Mouse (Mus musculus) erythroblast, embryonic 14.5 days (primary cell): ENCODE data around the gene D11Wsu47e. TPM values are rescaled to one million over a fixed set of nuclear protein-coding genes. Genes with fewer than 3 reads are reported as not detected.

Source experiments
- H3K27me3 ChIP-seq: 2 replicates; pipeline ENCODE4 v1.6.1; 2012; ENCODE audit warnings: inconsistent platforms; ENCODE audit not compliant: control insufficient read depth
- H3K36me3 ChIP-seq: 2 replicates; pipeline ENCODE4 v1.6.1; 2012; ENCODE audit warnings: mild to moderate bottlenecking, inconsistent platforms; ENCODE audit not compliant: control insufficient read depth
- H3K4me1 ChIP-seq: 2 replicates; pipeline ENCODE4 v1.6.1; 2012; ENCODE audit warnings: inconsistent platforms; ENCODE audit not compliant: control insufficient read depth
- H3K4me3 ChIP-seq: replicated peaks from 2 replicates; pipeline ENCODE3; 2012; ENCODE audit warnings: moderate library complexity, mild to moderate bottlenecking, inconsistent platforms
- H3K9me3 ChIP-seq: 2 replicates; pipeline ENCODE4 v1.6.1; 2012; ENCODE audit warnings: low read length, inconsistent platforms, mixed read lengths; ENCODE audit not compliant: control insufficient read depth
- GATA1 ChIP-seq: IDR thresholded peaks from 2 replicates; pipeline ENCODE4 v1.6.1; 2012; ENCODE audit warnings: low read length, inconsistent platforms, mixed read lengths
- TAL1 ChIP-seq: IDR thresholded peaks from 3 replicates; pipeline ENCODE4 v1.6.1; 2012; ENCODE audit warnings: low read length, inconsistent platforms, mixed read lengths
- polyA plus RNA-seq: library from polyadenylated mRNA; stranded (reverse); fragments of >175 nt; gene quantifications from 2 replicates; pipeline ENCODE4 v1.2.3, GENCODE M21; 2012

D11Wsu47e gene
- polyA plus RNA-seq, 1 experiment, result 0.43 TPM

- Histone ChIP-seq H3K4me1 (no peaks in the 10 kb centered on the region; the same call in 1 of the 2 replicates), H3K9me3 (no peaks in the 10 kb centered on the region), H3K27me3 (peaks cover 22% of the 10 kb centered on the region), H3K4me3 (no peak overlapping the region), H3K36me3 (no peaks in the 10 kb centered on the region)
- TF ChIP-seq GATA1 (no peak), TAL1 (no peak)
Measured at GRCm38 (mm10) chr11:113709272-113709671, 25.1 kb downstream of the D11Wsu47e start.

- H3K27me3 ChIP-seq, result peaks cover 22% of the 10 kb centered on the region
- no peak within 1 kb of the TSS for H3K4me3 ChIP-seq
- no peaks in the 10 kb centered on the region for H3K9me3 ChIP-seq
- no peak for TF ChIP-seq TAL1
- no peak for TF ChIP-seq GATA1
- H3K4me1 ChIP-seq, result no peaks in the 10 kb centered on the region; the same call in 1 of the 2 replicates
- no peaks in the 10 kb centered on the region for H3K36me3 ChIP-seq
Measured at GRCm38 (mm10) chr11:113709731-113710256, 25.6 kb downstream of the D11Wsu47e start, which contains the start of gene Cpsf4l. Cpsf4l (minus strand) TSS chr11:113710017.

GRCm38 (mm10) chr11:113710257-113710777 lies 26.1 kb downstream of the D11Wsu47e start:
- H3K27me3 ChIP-seq, result peaks cover 22% of the 10 kb centered on the region
- H3K36me3 ChIP-seq, result no peaks in the 10 kb centered on the region
- no peaks in the 10 kb centered on the region for H3K9me3 ChIP-seq
- no peak for TF ChIP-seq GATA1
- no peak for TF ChIP-seq TAL1
- H3K4me3 ChIP-seq, result no peak overlapping the region
- no peaks in the 10 kb centered on the region; the same call in 1 of the 2 replicates for H3K4me1 ChIP-seq

DNA sequence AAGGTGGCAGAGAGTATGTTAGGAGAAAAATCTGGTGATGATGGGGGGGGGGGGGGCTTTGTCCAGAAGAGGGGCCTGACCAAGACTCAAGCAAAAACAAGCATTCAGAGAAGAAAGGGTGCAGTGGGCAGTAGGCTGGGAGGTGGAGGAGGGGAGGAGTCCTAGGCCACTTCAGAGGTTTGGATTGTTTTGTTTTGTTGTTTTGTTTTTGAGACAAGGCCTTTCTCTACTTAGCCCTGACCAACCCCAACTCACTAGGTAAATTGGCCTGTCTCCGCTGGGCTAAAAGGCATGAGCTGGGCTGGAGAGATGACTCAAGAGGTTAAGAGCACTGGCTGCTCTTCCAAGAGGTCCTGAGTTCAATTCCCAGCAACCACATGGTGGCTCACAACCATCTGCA lies 26.8 kb downstream of the D11Wsu47e start:
- TF ChIP-seq TAL1 (no peak), GATA1 (no peak)

DNA sequence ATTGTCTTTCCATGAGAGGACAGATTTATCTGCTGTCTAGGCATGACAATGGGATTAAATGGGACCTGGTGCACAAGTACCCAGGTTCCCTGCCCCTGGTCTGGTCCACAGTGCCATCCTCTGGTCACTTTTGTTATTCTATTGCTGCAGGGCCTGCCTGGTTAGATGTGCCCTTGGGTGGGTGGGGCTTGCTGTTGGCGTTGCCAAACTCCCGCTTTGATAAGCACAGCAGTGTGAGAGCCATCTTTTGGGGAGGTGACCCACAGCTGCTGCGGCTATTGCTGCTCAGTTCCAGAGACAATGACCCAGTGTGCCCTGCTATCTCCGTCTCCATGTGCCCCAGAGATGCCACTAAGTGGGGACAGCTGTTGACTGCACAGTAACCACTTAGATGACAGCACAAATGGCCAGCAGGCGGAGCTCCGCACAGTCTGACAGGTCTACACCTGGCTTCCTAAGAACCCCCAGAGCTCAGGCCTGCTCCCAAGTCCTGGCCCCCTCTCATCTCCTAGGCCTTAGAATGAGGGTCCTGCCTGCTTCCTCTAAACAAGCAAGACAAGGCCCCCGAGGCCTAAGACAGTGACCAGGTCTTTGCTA lies 31.0 kb downstream of the D11Wsu47e start:
- peaks cover 2% of the 10 kb centered on the region for H3K4me1 ChIP-seq
- H3K9me3 ChIP-seq, result no peaks in the 10 kb centered on the region
- no peak for TF ChIP-seq TAL1
- TF ChIP-seq GATA1, result no peak
- no peaks in the 10 kb centered on the region for H3K36me3 ChIP-seq
- H3K4me3 ChIP-seq, result no peak overlapping the region
- peaks cover 8% of the 10 kb centered on the region for H3K27me3 ChIP-seq

More for the DNA sequence above, 26.8 kb downstream of the D11Wsu47e start:
- Histone ChIP-seq H3K9me3 (no peaks in the 10 kb centered on the region), H3K4me1 (no peaks in the 10 kb centered on the region; the same call in 1 of the 2 replicates), H3K36me3 (no peaks in the 10 kb centered on the region), H3K27me3 (peaks cover 22% of the 10 kb centered on the region), H3K4me3 (no peak overlapping the region)

DNA sequence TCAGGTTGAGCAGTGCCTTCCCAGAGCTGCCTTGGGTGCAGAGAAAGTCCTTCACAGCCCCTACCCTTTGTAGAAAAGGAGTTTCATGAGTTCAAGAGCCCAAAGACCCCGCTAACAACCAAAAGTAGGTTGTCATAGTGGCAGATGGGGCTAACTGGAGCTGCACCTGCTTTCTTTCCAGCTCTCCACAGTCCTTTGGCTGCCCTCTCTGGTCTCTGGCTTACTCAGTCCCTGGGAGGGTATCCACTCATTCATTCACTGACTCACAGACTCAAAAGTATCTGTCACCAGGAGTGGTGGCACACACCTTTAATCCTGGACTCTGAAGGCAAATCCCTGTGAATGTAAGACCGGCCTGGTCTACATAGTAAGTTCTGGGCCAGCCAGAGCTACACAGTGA lies 31.9 kb downstream of the D11Wsu47e start:
- no peaks in the 10 kb centered on the region for H3K9me3 ChIP-seq
- peaks cover 2% of the 10 kb centered on the region; the same call in 1 of the 2 replicates for H3K27me3 ChIP-seq
- no peak overlapping the region for H3K4me3 ChIP-seq
- H3K36me3 ChIP-seq, result no peaks in the 10 kb centered on the region
- peaks cover 2% of the 10 kb centered on the region for H3K4me1 ChIP-seq
- TF ChIP-seq GATA1 (no peak), TAL1 (no peak)

GRCm38 (mm10) chr11:113717767-113718424 lies 33.7 kb downstream of the D11Wsu47e start:
- peaks cover 2% of the 10 kb centered on the region; the same call in 1 of the 2 replicates for H3K27me3 ChIP-seq
- TF ChIP-seq GATA1 (no peak), TAL1 (no peak)
- H3K36me3 ChIP-seq, result no peaks in the 10 kb centered on the region
- peaks cover 2% of the 10 kb centered on the region for H3K4me1 ChIP-seq
- no peaks in the 10 kb centered on the region for H3K9me3 ChIP-seq
- no peak overlapping the region for H3K4me3 ChIP-seq

GRCm38 (mm10) chr11:113722405-113723090 lies 38.3 kb downstream of the D11Wsu47e start:
- no peak overlapping the region for H3K4me3 ChIP-seq
- peaks cover 25% of the 10 kb centered on the region for H3K36me3 ChIP-seq
- H3K4me1 ChIP-seq, result peaks cover 6% of the 10 kb centered on the region
- TF ChIP-seq TAL1, result no peak
- no peak for TF ChIP-seq GATA1
- no peaks in the 10 kb centered on the region for H3K9me3 ChIP-seq
- peaks cover 2% of the 10 kb centered on the region; the same call in 1 of the 2 replicates for H3K27me3 ChIP-seq
